Mouse (Mus musculus) thymus, postnatal 4 days (tissue): Measurements from ENCODE around the gene Frmpd4.
A peak's percentile ranks its signal among the peaks of the same experiment; 100 is the strongest.

Experiments used
- DNase-seq: peaks from one replicate; pipeline ENCODE4 v3.0.0; 2021

The Frmpd4 gene

DNA sequence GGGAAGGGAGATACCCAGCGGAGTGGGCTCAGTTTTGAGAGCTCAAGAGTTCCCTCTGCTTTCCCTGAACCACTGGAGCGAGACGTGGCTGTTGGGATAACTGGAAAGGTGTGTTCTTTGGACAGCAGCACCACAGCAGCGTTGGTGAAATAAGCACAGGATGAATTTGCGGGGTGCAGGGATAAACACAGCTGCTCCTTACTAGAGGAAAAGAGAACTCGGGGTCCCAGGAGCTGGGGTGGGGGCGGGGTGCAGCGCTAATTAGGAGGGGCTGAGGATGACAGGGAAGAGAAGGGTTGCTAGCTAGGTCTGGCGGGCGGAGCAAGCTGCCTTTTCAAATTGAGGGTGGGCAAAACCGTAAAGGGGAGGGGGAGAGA, 453.5 kb downstream of the Frmpd4 start:
- no peak for DNase-seq

DNA sequence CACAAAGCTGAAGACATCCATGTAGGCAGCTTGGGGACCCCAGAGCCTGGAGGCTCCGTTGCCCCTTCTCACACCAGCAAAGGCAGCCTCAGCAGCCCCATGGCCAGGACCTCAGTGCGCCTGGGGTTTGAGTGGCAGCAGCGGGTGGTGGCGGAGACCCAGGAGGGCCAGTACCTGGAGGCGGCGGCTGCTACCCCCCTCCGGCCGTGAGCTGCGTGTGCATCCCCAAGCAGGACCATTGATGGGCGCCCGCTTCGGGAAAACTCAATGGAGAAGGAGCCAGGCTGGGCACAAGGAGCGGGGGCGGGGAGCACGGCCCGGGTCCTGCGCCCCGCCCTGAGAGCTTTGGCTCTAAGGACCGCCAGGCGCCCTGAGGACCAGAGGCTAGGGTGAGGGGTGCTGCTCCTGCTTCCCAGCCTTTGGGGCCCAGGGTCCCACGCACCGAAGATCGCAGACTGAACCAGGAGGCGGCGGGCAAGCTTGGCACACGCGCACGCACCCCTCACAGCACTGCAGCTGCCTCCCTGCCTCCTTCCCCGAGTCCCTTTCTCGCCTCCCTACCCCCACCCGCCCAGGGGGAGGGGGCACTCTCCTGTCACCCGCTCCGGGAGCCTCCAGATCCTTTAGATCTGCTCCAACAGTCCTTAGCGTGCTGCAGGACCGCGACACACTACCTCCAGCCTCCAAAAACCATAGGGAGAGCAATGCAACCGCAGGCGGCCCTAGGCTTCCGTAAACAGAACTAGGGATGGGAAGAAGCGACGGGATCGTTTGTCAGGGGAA, 454.0 kb downstream of the Frmpd4 start:
- peak; percentile 3 for DNase-seq

DNA sequence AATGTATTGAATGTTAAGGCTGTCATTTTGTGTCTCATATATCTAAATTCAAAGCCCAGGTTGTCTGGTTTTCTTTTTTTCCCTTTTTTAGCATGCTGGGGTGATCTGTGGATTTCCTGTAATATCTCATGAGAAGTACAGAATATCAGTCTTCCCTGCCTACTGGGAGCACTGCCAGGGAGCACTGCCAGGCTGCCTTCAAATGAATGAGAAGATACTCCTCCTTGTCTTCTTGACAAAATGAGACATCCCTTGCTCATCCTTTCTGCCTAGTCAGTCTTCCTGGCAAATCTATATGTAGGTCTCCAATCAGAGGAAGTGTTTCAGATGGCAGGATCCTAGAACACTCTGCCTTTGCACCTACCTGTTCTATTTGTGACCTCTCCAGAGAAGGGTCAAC, 535.4 kb downstream of the Frmpd4 start:
- no peak for DNase-seq

DNA sequence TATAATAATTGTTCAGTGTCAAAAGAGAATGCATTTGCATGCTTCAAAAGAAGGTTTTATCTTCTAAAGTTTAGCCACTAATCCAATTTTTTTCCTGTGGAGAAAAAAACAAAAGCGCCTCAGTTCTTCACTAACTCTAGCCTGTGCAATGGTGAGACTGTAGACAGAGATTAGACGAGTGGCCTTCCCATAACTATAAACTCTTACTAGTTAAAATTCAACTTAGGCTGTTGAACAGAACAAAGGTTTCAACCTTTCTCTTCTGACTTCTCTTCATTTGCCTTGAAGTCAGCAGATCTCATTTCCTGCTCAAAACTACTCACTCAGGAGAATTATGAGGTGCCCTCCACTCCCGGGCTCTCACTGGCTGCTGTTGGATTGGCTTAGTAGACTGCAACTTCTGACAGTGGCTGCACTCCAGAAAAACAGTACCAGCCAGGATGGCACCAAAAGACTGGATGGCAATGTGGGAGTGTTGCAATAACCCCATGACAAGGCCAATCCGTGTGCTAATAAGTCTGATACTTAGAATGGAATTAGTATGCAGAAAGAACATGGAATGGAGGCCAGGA, 556.4 kb downstream of the Frmpd4 start:
- DNase-seq: no peak

DNA sequence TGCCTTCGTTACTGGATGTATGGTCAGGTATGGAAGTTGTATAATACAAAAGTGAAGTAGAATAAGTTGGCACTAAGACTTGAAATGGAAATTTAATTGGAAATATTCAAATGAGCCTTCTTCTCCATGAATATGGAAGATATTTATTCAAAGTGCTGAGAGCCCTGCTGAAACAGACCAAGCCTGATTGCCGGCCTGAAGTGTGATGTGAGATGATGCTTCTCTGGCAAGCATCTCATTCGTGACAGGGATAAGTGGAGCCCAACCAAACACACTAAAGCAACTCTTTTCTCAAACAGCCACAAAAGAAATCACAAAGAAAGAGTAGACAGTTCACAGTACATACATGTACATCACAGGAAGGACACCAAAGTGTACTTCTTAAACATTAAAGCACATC, 559.2 kb downstream of the Frmpd4 start:
- no peak for DNase-seq

DNA sequence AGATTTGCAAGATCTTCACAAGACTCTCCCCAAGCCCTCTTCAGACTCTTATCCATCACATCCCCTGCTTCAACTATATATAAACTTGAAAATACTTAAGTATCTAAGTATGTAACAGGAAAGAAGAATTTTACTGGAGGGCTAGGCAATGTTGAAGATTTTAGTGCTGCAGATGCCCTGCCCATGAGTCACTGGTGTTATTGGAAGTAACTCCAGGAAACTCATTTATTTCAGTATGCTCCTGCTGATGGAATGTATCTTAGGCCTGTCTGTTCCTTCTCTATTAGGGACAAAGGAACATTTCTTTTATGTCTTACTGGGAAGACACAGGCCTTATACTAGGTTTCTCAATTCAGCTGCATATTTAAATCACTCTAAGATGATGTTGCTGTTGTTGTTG, 592.2 kb downstream of the Frmpd4 start:
- no peak for DNase-seq

DNA sequence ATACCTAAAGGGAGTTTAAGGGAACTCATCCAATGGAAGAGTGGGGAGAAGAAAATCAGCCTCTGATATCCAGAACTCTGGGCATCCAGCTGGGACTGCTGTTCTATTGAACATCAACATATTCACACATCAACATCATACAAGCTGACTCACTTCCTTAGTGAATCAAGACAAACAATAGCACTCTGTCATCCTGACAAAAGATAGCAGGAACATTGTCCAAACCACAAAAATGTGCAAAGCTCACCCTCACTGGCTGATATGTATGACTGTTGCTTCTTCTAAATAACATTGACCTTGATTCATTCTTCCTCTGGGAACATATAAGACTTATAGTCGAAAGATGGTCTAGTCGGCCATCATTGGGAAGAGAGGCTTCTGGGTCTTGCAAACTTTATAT, 625.8 kb downstream of the Frmpd4 start:
- DNase-seq: no peak

DNA sequence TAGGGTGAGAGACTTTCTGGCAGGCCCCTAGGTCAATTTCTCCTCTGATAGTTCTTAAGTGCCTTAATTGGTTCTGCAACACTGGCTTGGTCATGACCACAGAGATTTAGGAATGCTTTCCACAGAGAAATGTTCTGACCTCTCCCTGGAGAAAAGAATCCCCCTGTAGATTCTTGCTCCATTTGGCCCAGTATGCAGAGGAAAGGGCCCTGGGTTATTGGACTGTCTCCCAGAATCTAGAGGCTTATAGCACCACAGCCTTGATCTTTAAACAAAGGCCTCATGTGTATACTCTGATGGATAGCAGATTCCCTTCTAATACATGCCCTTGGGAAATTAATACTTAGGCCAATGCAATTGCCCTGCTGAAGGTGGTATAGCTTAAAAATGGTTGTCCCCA, 667.5 kb downstream of the Frmpd4 start:
- DNase-seq: no peak

DNA sequence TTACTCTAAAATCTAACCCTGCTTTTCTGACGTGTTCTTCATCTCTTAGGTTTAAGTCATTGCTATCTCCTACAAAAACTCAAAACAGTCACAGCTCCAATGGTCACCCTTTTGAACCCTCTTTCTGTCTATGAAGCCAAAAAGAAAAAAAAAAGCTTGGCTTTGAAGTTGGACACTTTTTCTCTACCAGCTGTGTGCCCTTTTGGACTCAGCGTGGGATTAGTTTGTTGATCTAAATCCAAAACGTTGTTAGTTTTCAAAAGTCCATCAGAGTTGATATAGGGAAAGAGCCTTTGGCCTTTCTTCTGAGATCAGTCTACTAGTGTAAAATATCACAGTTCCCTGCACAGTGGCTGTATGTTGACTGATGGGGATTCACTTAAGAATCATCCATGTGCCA, 676.0 kb downstream of the Frmpd4 start:
- no peak for DNase-seq

DNA sequence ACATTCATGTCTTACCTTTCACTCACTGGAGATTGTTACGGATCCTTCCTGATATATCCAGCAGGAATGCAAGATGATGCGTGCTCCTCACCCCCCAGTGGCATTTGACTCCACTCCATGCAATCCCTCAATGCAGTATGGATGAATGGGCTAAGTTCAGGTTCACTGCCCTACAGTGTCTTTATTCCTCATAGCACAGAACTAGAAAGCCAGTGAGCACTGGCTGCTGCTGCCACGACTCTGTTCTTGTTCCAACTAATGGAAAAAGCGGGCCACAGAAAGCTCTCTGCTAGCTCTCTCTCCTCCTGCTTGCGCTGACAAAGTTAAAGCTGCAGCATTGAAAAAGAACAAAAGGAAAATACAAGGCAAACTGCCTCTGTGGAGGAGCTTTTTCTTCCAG, 722.2 kb downstream of the Frmpd4 start:
- no peak for DNase-seq

DNA sequence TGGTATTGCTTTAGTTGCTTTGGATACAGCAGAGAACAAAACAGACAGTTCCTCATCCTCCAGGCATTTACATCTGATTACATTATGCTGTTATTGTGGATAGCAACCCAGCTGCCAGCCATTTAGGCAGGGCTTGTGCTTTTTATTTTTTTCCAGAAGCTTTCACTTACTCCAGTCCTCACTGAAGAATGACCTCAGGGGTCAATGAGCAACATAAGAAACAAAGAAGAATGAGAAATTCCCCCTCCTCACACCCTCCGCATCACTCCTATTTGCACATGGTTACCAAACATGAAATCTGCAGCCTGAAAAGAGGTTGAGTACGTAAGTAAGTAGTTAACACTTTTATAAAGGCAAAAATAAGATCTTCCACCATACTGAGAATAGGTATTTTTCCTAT, 744.5 kb downstream of the Frmpd4 start:
- DNase-seq: no peak

DNA sequence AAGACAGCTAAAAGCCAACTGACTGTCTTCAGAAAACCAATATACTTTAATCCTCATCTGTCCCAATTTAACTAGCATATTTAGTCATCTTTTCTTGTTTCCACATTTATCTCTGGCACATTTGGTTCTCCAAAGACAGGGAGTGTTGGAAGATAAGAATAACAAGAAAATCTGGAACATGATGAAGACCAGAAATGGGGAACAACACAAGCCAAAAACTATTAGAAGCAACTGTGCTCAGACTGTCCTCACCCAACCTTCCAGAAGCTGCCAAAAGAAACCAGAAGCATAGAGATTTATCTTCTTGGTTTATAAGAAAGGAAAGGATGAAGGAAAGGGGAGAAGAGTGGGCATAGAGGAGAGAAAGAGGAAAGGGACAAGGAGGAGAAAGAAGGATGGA, 748.6 kb downstream of the Frmpd4 start:
- no peak for DNase-seq

DNA sequence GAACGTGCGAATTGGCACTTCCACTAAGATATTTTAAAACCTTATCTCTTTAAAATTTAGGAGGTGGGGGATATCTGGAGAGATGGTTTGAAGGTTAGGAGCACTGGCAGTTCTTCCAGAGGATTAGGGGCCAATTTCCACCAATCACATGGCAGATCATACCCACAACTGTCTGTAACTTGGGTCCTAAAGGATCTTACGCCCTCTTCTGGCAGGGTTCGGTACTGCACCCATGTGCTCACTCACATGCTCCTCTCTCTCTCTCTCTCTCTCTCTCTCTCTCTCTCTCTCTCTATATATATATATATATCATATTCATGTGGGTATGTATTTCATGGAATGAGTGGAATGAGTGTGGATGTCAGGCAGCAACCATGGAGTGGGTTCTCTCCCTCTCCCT, 759.7 kb downstream of the Frmpd4 start:
- DNase-seq: peak; percentile 73

DNA sequence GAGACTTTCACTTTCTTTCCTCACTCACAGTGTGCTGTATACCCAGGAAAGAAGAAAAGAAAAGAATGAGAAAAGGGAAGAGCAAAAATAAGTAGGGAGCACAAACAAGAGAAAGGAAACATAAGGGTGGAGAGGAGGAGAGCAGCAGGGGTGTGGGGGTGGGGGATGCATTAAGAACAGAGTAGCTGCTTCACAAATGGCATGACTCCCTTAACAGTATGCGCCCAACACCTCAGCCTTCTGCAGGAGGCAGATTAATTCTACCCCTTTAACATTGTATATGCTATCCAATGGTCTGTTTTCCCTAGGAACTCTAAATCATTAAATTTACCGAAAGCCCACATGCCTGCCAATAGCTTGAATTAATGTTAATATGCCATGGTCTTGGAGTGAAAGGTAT, 766.9 kb downstream of the Frmpd4 start:
- no peak for DNase-seq

DNA sequence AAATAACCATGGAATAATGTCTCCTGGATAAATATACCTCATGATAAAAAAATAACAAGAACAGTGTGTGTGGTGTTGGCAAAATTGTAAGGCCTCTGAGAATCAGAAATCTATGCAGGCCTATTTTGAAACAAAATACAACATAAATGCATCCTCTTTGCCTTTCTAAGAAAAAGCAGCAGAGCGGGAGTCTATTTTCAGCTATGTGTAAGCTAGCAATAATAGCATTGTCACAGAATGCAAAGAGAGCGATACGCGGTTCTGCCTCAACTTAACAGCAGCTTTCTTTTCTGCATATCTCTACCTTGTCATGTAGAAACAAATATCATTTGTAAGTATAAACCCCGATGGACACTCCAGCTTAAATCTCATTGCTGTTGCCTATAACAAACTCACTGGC, 768.5 kb downstream of the Frmpd4 start:
- DNase-seq: no peak

DNA sequence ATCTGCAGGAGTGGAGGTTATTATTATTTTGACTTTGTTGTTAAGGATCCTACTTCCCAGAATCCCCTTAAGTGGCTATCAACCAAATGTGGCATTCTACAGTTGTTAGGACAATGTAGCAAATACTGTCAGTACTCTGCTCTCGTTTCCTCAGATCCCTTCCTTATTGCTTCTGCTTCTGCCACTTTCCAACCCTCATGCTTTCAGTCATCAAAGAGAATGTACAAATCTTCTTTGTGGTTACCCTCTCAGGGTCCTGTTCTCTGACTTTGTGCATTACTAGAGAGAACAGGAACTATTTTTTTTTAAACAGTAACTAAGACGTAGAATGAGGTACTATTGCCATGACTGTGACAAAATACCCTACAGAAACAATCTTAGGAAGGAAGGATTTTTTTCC, 788.3 kb downstream of the Frmpd4 start:
- DNase-seq: no peak

DNA sequence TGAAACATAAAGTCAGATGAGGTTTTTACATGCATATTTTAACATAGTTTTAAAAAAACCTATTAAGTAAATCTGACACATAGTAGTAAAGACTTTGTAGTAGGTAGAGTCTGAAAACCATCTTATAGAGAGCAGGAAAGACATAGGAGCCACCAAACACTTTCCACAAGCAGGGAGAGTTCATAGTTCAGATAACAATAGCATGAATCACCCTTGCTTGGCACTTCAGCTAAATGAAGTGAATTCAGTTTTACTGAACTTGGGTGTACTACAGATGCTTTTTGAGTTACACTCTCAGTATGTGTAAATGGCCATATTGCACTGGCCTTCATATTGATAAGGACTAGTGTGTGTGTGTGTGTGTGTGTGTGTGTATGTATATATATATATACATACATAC, 793.5 kb downstream of the Frmpd4 start:
- DNase-seq: no peak

DNA sequence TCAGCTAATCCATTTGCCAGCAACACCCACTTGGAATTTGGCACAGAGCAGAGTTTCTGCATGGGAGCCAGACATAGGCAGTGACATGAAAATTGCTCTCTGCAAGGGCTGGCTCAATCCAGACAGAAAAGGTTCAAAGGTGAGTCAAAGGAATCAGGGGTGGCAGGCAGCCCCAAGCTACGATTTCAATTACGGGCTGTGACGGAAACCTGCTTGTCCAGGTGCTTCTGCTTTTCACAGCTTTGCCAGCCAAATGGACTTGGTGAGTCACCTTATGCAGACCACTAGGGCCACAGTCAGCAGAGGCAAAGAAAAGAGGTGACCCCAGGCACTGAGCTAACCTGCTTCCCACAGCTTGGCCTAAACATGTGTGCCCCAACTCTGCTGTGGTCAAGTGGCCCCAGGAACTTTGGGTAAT, 857.5 kb downstream of the Frmpd4 start:
- no peak for DNase-seq

DNA sequence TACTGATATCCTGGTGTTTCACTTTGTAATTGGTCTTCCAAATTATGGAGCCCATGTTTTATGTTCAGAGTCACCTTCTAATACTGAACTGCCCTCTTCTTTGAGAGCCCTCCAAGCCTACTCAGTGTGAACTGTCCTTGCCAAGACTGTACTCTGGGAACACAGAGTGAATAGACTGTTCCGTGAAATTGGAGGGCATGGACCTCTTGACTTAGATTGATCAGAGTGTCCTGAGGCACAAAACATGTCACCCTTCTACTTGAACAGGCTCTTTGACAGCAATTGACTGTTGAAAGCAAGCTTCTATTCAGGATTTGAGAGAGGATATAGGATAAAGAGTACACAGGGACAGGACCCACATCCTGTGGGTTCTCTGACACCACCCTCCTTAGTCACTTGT, 857.9 kb downstream of the Frmpd4 start:
- no peak for DNase-seq

DNA sequence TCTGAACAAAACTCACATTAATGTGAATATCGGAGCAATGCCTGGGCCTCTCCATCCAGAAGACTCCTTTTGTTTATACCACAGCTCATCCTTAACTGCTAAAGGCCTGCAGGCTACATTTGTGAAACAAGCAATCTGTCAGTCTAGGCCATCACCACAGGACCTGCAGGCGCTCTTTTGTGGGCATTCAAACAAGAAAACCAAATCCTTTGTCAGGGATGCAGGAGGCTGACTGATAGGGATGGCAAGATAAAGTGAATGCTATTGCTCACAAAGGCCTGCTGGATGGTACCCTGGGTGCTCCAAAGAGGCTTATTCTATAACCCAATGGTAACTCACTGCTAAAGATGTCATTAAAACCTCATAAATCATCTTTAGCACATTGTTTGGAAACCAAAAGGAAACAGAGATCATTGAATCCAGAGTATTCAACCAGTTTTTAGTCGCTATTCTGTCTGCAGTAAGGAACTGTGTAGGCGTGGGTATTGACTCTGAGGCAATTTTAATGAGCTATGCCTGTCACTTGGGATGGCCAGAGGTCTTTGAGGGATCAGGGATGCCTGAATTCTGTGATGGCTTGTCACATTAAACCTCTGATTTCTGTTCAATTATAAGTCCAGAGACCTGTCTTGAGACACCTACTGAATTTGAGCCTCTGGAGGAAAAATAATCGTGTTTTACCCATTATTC, 922.1 kb downstream of the Frmpd4 start:
- no peak for DNase-seq

DNA sequence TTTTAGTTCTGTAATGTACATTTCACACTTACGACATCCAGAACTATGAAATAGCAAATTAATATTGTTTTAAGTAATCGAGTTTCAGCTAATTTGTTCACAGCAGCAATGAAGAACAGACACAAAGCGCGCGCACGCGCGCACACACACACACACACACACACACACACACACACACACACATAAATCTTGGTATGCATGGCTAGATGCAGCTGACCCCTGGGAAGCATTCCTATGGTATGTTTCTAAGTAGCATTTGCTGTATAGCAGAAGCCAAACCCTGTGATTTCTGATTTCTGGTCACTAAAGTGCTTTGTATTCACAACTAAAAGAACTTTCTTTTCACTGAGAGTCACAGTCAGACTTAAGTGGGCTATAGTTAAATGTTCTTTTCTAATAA, 922.8 kb downstream of the Frmpd4 start:
- DNase-seq: no peak

DNA sequence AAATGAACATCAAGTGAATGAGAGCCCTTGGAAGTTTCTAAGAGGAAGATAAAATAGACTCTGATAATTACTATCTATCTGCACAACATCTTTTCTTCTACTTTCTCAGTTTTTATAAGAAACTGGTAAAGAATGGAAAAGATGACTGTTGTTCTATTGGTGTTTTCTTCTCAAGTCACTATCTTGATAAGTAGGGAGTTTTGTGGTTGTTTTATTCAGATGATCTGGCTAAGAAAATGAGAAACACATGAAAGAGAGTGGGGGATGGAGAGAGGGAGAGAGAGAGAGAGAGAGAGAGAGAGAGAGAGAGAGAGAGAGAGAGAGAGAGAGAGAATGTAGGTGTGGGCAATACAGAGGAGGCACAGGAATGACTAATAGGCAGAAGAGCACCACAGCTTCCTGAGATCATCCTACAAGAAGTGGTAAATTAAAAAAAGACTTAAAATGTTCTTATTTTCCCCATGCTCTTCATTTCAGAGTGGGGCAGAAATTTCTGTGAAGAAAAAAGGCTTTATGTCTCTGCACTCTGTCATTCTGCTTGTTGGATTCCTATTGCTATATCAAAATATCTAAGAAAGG, 979.3 kb downstream of the Frmpd4 start:
- DNase-seq: no peak

DNA sequence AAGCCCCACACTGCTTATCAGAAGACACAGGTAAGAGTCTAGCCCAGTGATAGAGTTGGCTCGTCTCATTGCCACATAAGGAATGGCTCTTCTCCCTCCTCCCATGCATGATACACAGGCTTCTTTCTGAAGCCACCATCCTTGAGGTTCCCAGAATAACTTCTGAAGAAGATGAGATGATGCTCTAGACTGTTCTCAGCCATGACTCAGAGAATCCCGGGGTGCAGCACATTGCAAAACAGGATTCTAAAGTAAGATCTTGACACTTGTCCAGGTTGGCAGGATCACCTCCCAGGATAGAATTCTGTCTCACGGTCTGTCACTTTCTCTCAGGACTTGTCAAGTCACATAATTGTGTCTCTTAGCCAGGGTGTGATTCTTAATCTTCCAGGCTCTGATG, 1024.2 kb downstream of the Frmpd4 start:
- DNase-seq: no peak

DNA sequence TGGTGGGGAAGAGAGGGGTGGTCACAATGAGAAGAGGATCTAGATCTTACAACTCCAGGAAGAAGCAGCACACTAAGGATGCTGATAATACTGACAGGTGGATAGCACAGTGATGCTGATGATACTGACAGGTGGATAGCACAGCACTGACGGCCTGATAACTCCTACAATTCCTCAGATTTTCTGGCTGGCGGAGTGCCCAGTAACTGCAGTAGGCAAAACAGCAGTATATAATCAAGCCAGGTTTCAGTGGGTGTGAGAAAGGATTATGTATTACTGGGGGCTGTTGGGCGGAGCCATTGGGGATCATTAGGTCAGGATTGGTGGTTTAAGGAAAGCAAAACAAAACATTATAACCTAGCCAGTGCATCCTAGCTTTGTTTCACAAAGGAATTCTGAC, 1053.9 kb downstream of the Frmpd4 start:
- DNase-seq: no peak
